Comparison of ENCODE assay signal across 19 mouse cellular contexts in genomic region chr16:22653817-22654476, GRCm38 (mm10).
"Had no signal": no experiment of that assay in that cellular context is flagged by ENCODE, and none has a peak within 500 bp of the region (broad histone marks: within the 10 kb centered on the region; RNA-seq: fewer than 3 reads in every experiment).

No protein-coding gene starts in this region.

- H3K4me3 ChIP-seq: limb, embryonic 12.5 days; limb, embryonic 15.5 days; midbrain, embryonic 12.5 days; midbrain, embryonic 15.5 days; neural tube, embryonic 12.5 days; neural tube, embryonic 15.5 days; stomach, embryonic 15.5 days had no signal

- ATAC-seq: liver, postnatal 0 days; lung, postnatal 0 days; midbrain, embryonic 15.5 days had no signal

- H3K36me3 ChIP-seq: limb, embryonic 12.5 days; limb, embryonic 15.5 days; midbrain, embryonic 12.5 days; midbrain, embryonic 15.5 days; neural tube, embryonic 12.5 days; neural tube, embryonic 15.5 days; stomach, embryonic 15.5 days had no signal

- H3K9me3 ChIP-seq: limb, embryonic 12.5 days; limb, embryonic 15.5 days; midbrain, embryonic 12.5 days; midbrain, embryonic 15.5 days; neural tube, embryonic 12.5 days; neural tube, embryonic 15.5 days; stomach, embryonic 15.5 days had no signal

- H3K9ac ChIP-seq: limb, embryonic 12.5 days; limb, embryonic 15.5 days; liver, embryonic 14.5 days; liver, postnatal 0 days; lung, embryonic 14.5 days; midbrain, embryonic 12.5 days; midbrain, embryonic 15.5 days; neural tube, embryonic 12.5 days; neural tube, embryonic 15.5 days; stomach, embryonic 15.5 days had no signal

- H3K4me2 ChIP-seq: limb, embryonic 12.5 days; limb, embryonic 15.5 days; lung, embryonic 14.5 days; midbrain, embryonic 12.5 days; midbrain, embryonic 15.5 days; neural tube, embryonic 12.5 days; neural tube, embryonic 15.5 days; stomach, embryonic 15.5 days had no signal

- DNase-seq: kidney, adult 18-20 months; kidney, adult 9 months; kidney, postnatal 25 days; left cerebral cortex, postnatal 4 days; lung, embryonic 14.5 days; right cerebral cortex, adult 18-20 months; right cerebral cortex, postnatal 14 days; right cerebral cortex, postnatal 4 days had no signal

- H3K27ac ChIP-seq: kidney, postnatal 0 days; limb, embryonic 12.5 days; limb, embryonic 15.5 days; liver, embryonic 14.5 days; midbrain, embryonic 12.5 days; midbrain, embryonic 15.5 days; neural tube, embryonic 12.5 days; neural tube, embryonic 15.5 days; stomach, embryonic 15.5 days had no signal
